Mouse (Mus musculus) liver, embryonic 14.5 days (tissue): Measurements from ENCODE around the gene Tmem183a. TPM values are rescaled to one million over a fixed set of nuclear protein-coding genes. Genes with fewer than 3 reads are reported as not detected.

Source experiments
- ATAC-seq: fragments of 200-750 bp; cut with Nextera tagmentation; 2 replicates; pipeline ENCODE4 v1.8.0; 2017; ENCODE audit warnings: moderate number of reproducible peaks, mild to moderate bottlenecking, moderate library complexity; ENCODE audit not compliant: insufficient read depth
- DNase-seq, 3 experiments: peaks; one replicate each; pipeline ENCODE4 v3.0.0-alpha.2; 2012 to 2013; ENCODE audit warnings: low read depth in 3 of 3, low spot score in 3 of 3
- H3K27ac ChIP-seq: fragments of 300-500 bp; sonication (generic); 2 replicates; pipeline ENCODE4 v1.5.1; 2014; ENCODE audit warnings: moderate library complexity, mild to moderate bottlenecking, control low read depth, inconsistent platforms
- H3K27me3 ChIP-seq: fragments of 300-500 bp; sonication (generic); 2 replicates; pipeline ENCODE4 v1.6.1; 2014; ENCODE audit warnings: mild to moderate bottlenecking, low read length, moderate library complexity; ENCODE audit not compliant: control insufficient read depth, insufficient read depth
- H3K36me3 ChIP-seq: fragments of 300-500 bp; sonication (generic); replicated peaks from 2 replicates; pipeline ENCODE4 v1.6.1; 2014; ENCODE audit warnings: low read depth; ENCODE audit not compliant: control insufficient read depth, insufficient read depth
- H3K4me1 ChIP-seq, 2 experiments: fragments of 200-500 bp in 1 of 2; fragments of 300-500 bp in 1 of 2; sonication (generic) in 1 of 2; replicated peaks; 2 replicates each; pipeline ENCODE4 v1.6.1; 2012 to 2014; ENCODE audit warnings: antibody characterized with exemption in 1 of 2, inconsistent platforms in 1 of 2, low read length in 1 of 2; ENCODE audit not compliant: control insufficient read depth in 2 of 2, insufficient read depth in 2 of 2
- H3K4me2 ChIP-seq: fragments of 300-500 bp; sonication (generic); 2 replicates; pipeline ENCODE4 v1.6.1; 2014; ENCODE audit warnings: low read depth, mild to moderate bottlenecking, control low read depth, moderate library complexity
- H3K4me3 ChIP-seq, 2 experiments: fragments of 200-500 bp in 1 of 2; fragments of 300-500 bp in 1 of 2; sonication (generic) in 1 of 2; 2 replicates each; pipeline ENCODE4 v1.5.1; 2012 to 2014; ENCODE audit warnings: low read depth in 2 of 2, low read length in 2 of 2, mild to moderate bottlenecking in 2 of 2, control low read depth in 1 of 2, inconsistent platforms in 1 of 2, moderate library complexity in 1 of 2; ENCODE audit not compliant: insufficient read depth in 1 of 2
- H3K9ac ChIP-seq: fragments of 300-500 bp; sonication (generic); replicated peaks from 2 replicates; pipeline ENCODE4 v1.6.1; 2014; ENCODE audit warnings: mild to moderate bottlenecking, control low read depth, moderate library complexity
- H3K9me3 ChIP-seq: fragments of 300-500 bp; sonication (generic); 2 replicates; pipeline ENCODE4 v1.6.1; 2016; ENCODE audit warnings: low read length, mixed read lengths; ENCODE audit not compliant: control insufficient read depth
- CTCF ChIP-seq: IDR thresholded peaks from 2 replicates; pipeline ENCODE4 v1.5.1; 2016; ENCODE audit warnings: antibody characterized with exemption, low read depth, control low read depth
- EP300 ChIP-seq: IDR thresholded peaks from 2 replicates; pipeline ENCODE4 v1.6.1; 2016; ENCODE audit warnings: antibody characterized with exemption, low read depth
- WGBS: fragments of 180-500 bp; shearing (Covaris S2); extraction: QIAGEN DNeasy Blood & Tissue Kit; methylation state at CpG from one replicate; pipeline ENCODE4 v1.1.7; 2014; ENCODE audit not compliant: insufficient replicate concordance; 5-methylcytosine and 5-hydroxymethylcytosine counted together
- polyA plus RNA-seq, 2 experiments: library from polyadenylated mRNA; depleted of rRNA in 1 of 2; stranded (reverse) in 1 of 2; unstranded in 1 of 2; fragments of >200 nt; fragmentation: Nextera tagmentation in 1 of 2; extraction: Ambion mirVana in 1 of 2; gene quantifications; 2 replicates each; pipeline versions ENCODE4 v1.2.1 to v1.2.3; 2012 to 2014

Tmem183a gene
- polyA plus RNA-seq, 2 experiments = 34.1 to 49.1 TPM

DNA sequence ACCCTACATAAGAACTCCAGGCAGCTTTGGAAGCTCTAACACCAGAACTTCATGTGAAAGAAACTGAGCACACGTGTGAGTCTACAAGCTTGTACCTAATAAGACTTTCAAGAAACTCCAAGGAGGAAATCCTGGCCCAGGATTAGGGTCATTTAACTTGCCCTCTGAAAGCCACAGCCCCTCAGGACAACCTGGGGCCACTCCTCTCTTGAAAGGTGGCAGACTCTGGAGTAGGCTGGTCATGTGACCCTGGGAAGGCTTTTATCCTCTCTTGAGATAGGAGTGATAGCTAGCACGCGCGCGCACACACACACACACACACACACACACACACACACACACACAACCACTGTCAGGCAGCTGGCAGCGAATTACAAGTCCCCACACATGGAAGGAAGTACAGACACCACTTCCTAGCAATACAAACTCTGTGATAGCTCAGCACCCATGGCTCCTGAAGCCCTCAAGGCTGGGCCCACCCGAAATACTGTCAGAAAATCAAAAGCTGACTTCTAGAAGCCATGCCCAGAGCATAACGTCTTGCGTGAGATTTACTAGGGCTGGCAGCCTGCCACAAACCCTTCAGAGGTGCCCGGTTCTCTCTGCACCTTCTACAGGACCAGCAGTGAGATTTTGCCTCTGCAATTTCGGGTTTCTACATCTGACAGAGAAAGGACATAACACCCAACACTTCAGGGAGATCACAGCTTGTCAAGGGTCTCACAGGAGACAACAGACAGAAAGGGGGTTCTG is 24.6 kb downstream of the Tmem183a start:
- H3K27ac ChIP-seq = no peak overlapping the region
- TF ChIP-seq EP300 (no peak), CTCF (no peak)
- ATAC-seq = no peak
- H3K4me1 ChIP-seq = peaks cover 0 to 7% of the 10 kb centered on the region in 2 experiments; a peak in 1 of 4 replicates
- no peaks in the 10 kb centered on the region for H3K27me3 ChIP-seq
- DNase-seq = no peak
- H3K36me3 ChIP-seq = no peaks in the 10 kb centered on the region
- no peak overlapping the region for H3K9ac ChIP-seq
- WGBS = 59% methylated on average over 11 of the region's 11 CpGs
- no peak overlapping the region for H3K4me2 ChIP-seq
- H3K9me3 ChIP-seq = no peaks in the 10 kb centered on the region
- no peak overlapping the region for H3K4me3 ChIP-seq

DNA sequence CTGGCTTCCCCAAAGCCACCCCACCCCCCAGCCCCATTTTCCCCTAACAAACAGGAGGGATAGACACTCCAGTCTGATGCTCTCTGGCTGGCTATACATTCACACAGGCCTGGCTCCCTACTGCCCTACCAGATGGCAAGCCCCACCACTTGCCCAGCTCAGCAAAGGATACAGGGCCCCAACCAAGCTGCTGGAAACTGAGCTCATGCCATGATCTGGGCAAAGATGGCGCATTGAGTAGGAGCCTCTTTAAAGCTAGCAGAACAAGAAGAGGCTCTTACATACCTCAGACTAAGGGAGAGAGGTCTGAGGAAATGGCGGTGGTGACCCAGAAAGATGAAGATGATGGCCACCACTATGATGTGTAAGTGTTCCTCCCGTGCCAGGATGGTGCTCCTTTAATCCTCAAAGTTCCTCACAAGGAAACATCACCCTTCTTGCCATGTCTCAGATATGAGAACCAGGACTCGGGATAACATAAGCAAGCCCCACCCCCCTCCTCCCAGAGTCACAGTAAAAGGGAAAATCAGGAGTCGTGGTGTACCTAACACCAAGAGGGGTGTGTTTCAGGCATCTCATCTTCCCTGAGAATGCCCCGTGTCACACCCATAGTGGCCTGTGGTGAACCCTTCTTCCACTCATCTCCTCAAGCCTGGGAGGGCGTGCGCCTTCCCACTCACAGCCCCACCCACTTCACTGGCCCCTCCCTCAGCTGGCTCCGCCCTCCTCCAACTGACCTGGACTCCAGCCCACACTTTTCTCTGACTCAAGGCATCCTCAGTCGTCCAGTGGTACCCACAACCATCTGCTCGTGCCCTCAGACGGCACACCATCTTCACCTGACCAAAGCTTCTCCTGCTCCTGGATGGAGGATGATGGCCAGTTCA is 25.6 kb downstream of the Tmem183a start:
- no peak overlapping the region for H3K4me3 ChIP-seq
- TF ChIP-seq EP300 (no peak), CTCF (no peak)
- WGBS = 61% methylated on average over 12 of the region's 12 CpGs
- H3K27ac ChIP-seq = no peak overlapping the region
- H3K4me2 ChIP-seq = no peak overlapping the region
- no peaks in the 10 kb centered on the region for H3K36me3 ChIP-seq
- no peak for DNase-seq
- H3K27me3 ChIP-seq = no peaks in the 10 kb centered on the region
- H3K9ac ChIP-seq = no peak overlapping the region
- H3K9me3 ChIP-seq = no peaks in the 10 kb centered on the region
- H3K4me1 ChIP-seq = peaks cover 0 to 7% of the 10 kb centered on the region in 2 experiments; a peak in 1 of 4 replicates
- ATAC-seq = no peak

DNA sequence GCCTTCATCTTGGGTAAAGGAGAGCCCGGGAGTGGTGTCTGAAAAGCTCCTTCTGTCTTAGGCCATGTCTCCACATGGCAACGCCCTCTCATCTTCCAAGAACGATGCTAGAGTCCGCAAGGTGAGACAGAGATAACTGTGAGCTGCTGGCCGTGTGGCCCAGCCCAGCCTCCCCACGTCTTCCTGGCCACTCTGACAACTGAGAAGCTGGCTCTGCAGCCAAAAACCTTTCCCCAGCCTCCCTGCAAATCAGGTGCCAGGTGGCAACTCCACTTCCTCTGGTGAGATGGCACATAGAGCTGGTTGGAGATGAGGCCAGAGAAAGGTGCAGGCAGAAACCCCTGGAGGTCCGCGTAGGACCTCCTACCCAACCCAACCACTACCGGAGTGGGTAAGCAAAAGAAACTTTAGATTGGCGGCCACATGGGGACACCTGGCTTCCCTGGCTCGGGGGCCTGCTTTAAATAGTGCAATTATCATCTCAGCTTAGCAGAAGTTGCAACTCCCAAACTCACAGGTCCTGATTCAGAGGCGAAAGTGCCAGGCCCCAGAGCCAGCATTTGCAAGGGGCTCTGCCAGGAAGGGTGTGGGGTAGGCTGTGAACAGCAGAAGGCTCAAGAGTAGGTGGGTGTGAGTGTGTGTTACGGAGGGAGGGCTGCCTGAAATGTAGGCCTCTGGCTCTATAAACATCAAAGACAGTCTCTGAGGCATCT is 26.4 kb downstream of the Tmem183a start:
- no peak for TF ChIP-seq CTCF
- TF ChIP-seq EP300 = no peak
- Histone ChIP-seq H3K4me1 (peaks cover 0 to 7% of the 10 kb centered on the region in 2 experiments; a peak in 1 of 4 replicates), H3K9me3 (no peaks in the 10 kb centered on the region), H3K27me3 (no peaks in the 10 kb centered on the region), H3K4me3 (no peak overlapping the region), H3K9ac (no peak overlapping the region), H3K36me3 (no peaks in the 10 kb centered on the region), H3K27ac (no peak overlapping the region), H3K4me2 (no peak overlapping the region)
- WGBS = 57% methylated on average over 13 of the region's 13 CpGs
- ATAC-seq (0 out of 2 replicates have a peak, but pooled peaks have one; percentile 22), DNase-seq (no peak)

- 38% methylated on average over 7 of the region's 7 CpGs for WGBS
- DNase-seq = no peak
Observed at GRCm38 (mm10) chr1:134334111-134334827, 27.5 kb downstream of the Tmem183a start.

More at GRCm38 (mm10) chr1:134334111-134334827, 27.5 kb downstream of the Tmem183a start:
- H3K9me3 ChIP-seq = no peaks in the 10 kb centered on the region
- H3K27ac ChIP-seq = no peak overlapping the region
- no peak overlapping the region for H3K4me2 ChIP-seq
- H3K36me3 ChIP-seq = no peaks in the 10 kb centered on the region
- ATAC-seq = no peak
- H3K4me3 ChIP-seq = no peak overlapping the region
- no peaks in the 10 kb centered on the region for H3K27me3 ChIP-seq
- H3K9ac ChIP-seq = no peak overlapping the region
- TF ChIP-seq EP300 = no peak
- TF ChIP-seq CTCF = no peak
- peaks cover 0 to 7% of the 10 kb centered on the region in 2 experiments; a peak in 1 of 4 replicates for H3K4me1 ChIP-seq
